Mouse (Mus musculus): ENCODE measurements around the gene Nemp1. TPM values are rescaled to one million over a fixed set of nuclear protein-coding genes. Genes with fewer than 3 reads are reported as not detected.

Gene Nemp1
- 1 to 10 TPM; 7.2 to 9.8 TPM for polyA plus RNA-seq (2017; shearing (Covaris generic))

DNA sequence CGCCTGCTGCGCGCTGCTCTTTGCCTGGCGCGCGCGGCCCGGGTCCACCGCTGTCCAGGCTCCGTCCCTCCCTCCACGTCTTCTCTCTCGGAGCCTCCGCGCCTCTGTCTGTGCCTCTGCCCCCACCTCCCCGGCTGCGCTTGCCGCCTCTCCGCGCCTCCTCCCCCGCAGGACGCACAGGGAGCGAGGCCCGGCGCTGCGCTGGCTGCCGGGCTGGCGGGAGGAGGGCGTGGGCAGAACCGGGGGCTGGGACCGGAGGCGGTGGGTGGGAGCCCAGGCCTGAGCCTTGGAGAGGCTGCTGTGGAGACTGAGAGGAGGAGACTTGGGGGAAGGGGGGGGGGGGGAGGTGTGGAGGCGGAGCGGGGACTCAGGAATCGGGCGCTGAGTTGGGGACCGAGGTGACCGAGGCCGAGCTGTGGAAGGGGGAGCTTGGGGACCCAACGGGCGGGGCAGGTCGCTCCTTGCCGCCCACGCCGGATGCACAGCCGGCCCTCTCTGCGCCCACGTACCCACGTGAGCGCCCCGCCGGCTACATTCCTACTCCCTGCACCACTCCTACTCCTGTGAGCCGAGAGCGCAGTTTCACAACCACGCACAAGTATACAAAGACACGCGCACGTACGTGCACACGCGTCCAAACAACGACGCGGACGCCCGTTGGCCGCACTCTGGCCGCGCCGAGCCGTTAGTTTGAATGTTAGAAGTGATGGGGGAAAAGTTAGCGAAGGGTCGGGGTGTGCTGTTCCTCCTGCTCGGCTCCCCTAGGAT, at the start of gene Nemp1:
Nemp1 (plus strand) TSS at position 401 of the 768 bp plus-strand sequence.

DNA sequence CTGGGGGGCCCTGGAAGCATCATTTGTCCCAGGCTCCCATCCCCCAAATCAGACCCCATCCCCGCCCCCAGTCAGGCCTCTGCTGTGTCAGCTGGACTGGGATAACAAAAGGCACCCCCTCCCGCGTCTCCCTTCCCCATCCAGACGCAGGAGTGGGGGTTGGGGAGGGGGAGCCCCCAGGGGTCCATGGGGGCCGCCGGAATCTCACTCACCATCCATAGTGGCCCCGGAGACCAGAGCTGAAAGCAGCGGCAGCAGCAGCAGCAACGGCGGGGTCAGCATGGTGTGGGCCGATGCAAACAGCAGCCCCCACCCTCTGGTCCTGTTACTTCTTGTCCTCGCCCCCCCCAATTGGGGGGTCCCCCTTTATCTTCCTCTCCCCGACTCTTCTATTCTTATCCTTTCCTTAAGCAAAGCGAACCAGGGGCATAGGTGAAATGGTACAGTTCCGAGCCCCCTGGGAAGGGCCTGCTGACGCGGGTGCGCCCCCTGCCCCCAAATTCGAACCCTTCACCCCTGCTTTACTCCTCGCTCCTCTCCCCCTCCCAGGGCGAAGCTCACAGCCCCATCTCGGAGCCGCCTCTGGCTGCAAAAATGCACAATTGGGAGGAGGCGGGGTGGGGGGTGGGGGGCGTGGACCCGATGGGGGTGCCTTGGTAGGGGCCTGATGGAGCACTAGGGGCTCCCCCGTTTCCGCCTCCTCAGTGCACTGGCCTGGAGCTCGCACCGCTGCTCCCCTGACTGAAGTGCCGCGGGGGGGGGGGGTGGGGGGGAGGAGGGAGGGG, 46.1 kb upstream of the Nemp1 start, which contains the start of gene Lrp1:
Lrp1 (minus strand) TSS at position 743 of the 785 bp plus-strand sequence.

DNA sequence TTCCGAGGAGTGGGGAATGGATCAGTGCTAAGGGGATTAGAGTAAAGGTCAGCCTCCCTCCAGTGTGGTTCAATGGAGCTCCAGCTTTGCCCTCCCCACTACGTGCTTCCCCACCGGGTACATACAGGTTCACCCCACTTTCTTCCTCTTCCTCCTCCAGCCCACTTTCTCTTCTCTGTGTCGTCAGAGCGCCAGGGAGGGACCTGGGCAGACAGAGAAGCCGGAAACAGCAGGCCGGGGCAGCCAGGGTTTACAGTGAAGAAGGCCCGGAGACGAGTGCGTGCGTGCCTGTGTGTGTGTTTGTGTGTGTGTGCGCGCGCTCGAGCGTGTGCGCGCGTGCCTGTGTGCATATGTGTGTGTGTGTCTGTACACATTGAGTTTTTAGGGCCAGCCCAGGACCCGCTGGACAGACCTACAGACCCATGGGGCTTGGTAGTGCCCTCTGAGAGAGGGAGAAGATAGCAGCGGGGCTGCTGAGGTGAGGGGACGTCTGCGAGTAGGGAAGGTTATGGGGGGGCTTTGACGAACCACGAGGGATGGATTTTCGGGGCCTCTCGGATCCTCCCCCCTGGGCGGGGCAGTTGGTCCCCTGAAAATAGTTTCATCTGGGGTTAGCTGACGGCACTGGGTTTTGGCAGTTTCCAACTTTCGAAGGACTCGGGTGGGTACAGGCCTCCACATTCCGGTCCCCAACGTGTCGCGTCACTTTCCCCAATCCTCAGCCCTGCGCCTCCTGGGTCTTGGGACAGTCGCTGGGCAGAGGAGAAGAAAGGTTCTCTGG, 23.7 kb upstream of the Nemp1 start, which contains the start of gene Stat6:
Stat6 (plus strand) TSS at position 215 of the 781 bp plus-strand sequence.

DNA sequence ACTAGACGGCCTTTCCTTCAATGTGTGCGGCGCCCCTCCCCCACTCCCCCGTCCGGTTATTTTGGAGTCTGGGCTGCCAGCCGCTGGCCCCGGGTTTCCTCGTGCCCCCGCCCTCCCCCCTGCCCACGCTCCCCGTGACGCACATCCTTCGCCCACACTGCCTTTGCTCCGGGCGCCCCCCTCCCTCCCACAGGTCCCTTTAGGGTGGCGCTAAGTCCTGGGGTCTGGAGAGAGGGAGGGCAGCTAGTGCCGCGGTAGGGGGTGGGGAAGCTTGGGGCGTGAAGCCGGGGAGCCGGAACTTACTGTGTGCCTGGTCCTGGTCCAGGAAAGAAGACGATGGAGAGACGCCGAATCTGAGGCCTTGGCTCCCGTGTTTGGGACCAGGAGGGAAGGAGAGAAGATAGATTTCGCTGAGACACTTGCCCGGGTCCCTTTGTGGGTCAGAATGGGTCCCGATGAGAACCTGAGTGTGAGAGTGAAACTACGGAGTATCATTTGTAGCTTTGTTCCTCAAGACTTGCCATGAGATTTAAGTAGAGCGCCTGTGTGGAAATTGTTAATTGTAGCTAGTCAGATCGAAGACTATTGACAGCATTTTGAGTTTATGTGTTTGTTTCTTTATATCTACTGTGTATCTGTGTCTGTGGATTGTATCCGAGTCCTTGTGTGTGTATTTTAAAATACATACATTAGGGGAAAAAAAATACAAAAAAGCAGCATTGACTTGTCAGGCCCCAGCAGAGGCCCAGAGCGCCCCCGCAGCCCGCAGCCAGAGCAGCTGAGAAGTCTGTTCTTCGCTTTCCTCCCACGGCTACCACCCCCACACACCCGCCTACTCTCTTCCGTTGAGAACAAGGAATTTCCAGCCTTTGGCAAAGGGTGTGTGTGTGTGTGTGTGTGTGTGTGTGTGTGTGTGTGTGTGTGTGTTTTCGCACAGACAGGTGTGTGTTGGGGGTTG, 1.7 kb downstream of the Nemp1 start, which contains the start of gene Nab2:
Nab2 (minus strand) TSS at position 476 of the 958 bp plus-strand sequence.

DNA sequence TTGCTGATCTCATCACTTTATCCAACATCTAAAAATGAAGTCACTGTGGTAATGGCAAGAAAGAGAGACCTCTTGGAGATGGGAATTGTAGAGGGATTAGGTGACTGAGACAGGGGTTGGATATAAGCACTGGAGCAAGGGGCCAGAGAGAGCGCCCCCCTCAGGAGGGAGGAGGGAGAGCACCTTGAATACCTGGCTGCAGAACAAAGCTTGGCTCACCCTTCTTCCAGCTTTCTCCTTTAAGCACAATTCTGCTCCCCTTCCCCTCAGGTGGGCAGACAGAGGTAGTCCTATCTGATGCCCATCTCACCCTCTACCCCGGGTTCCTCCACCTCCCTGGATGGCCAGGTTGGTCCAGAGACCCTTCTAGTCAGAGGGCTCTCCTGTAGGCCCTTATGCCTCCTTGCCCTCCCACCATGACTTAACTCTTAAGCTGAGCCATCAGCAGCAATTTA, 38.1 kb downstream of the Nemp1 start, which contains the start of gene Myo1a:
Myo1a (plus strand) TSS at position 405 of the 455 bp plus-strand sequence.

DNA sequence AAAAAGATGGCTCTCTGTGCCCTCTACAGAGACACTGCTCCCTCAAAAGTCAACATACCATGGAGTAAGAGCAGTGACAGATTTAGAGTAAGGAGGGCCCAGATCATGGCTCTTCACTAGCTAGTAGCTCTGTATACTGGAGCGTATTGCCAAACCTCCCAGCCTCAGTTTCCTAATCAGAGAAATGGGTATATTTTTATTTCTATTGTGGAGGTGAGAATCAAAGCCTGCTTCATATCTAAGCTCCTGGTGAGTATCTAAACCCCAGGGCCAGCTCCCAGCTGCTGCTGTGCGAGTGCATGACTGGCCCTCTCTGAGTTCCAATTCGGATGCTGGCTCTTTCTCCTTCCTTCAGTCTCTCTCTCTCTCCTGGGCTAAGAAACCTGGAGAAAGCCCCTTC, 57.5 kb downstream of the Nemp1 start, which contains the start of gene Tac2:
Tac2 (plus strand) TSS at position 301 of the 400 bp plus-strand sequence.

DNA sequence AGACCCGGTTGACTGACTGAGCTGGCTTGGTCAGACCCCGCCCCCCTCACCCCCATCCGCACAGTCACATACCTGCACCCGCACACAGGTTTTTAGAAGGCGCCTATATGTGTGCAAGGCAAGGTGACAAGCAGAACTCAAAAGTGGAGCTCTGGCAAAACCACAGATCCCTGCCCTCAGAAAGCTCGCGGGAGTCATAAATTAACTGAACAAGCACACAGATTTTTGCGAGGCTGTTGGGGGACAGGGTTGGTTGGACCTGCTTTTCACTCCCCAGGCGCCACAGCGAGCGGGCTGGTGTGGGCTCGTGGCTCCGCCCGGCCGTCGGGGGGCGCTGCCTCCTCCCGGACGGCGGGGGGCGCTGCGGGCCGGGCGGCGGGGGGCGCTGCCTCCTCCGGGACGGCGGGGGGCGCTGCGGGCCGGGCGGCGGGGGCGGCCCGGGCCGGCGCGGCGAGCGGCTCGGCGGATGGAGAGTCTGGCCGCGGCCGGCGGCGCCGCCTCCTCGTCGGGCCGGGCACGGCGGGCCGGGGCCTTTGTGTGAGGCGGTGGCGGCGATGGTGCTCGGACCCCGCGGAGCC, 72.5 kb downstream of the Nemp1 start, which contains the start of gene Zbtb39:
Zbtb39 (plus strand) TSS at position 456 of the 578 bp plus-strand sequence.

Other genes starting within 250 kb of the Nemp1 start
- under 1 TPM in 1 of 2 experiments, not detected in 1; 0.58 TPM for gene Stac3, start 165.2 kb upstream of the Nemp1 start, polyA plus RNA-seq (2017; shearing (Covaris generic))
- not detected for gene Ndufa4l2, start 151.9 kb upstream of the Nemp1 start, polyA plus RNA-seq (2017; shearing (Covaris generic))
- 10 to 100 TPM; 78.5 to 85.9 TPM for gene Shmt2, start 144.5 kb upstream of the Nemp1 start, polyA plus RNA-seq (2017; shearing (Covaris generic))
- under 1 TPM in 1 of 2 experiments, not detected in 1; 0.17 TPM for gene Nxph4, start 132.3 kb upstream of the Nemp1 start, polyA plus RNA-seq (2017; shearing (Covaris generic))
- 1 to 10 TPM in 1 of 2 experiments, under 1 TPM in 1; 0.36 to 2.3 TPM for gene Lrp1, start 45.8 kb upstream of the Nemp1 start, polyA plus RNA-seq (2017; shearing (Covaris generic))
- 100 to 1,000 TPM; 207 to 235 TPM for gene Stat6, start 23.9 kb upstream of the Nemp1 start, polyA plus RNA-seq (2017; shearing (Covaris generic))
- gene Nab2, start 1.7 kb downstream of the Nemp1 start, polyA plus RNA-seq (2017; shearing (Covaris generic)) = 10 to 100 TPM; 64.6 to 67.1 TPM
- gene Myo1a, start 38.3 kb downstream of the Nemp1 start, polyA plus RNA-seq (2017; shearing (Covaris generic)) = under 1 TPM; 0.23 to 0.54 TPM
- gene Tac2, start 57.6 kb downstream of the Nemp1 start, polyA plus RNA-seq (2017; shearing (Covaris generic)) = 1 to 10 TPM in 1 of 2 experiments, under 1 TPM in 1; 0.48 to 2.2 TPM
- under 1 TPM; 0.64 to 0.82 TPM for gene Zbtb39, start 72.6 kb downstream of the Nemp1 start, polyA plus RNA-seq (2017; shearing (Covaris generic))
- gene Gpr182, start 84.8 kb downstream of the Nemp1 start, polyA plus RNA-seq (2017; shearing (Covaris generic)) = under 1 TPM in 1 of 2 experiments, not detected in 1; 0.11 TPM
- gene Rdh1, start 92.8 kb downstream of the Nemp1 start, polyA plus RNA-seq (2017; shearing (Covaris generic)) = under 1 TPM; 0.18 to 0.34 TPM
- 1 to 10 TPM in 1 of 2 experiments, not detected in 1; 1.1 TPM for gene Rdh16f1, start 92.9 kb downstream of the Nemp1 start, polyA plus RNA-seq (2017; shearing (Covaris generic))
- 1 to 10 TPM in 1 of 2 experiments, under 1 TPM in 1; 0.13 to 2.6 TPM for gene Rdh9, start 109.5 kb downstream of the Nemp1 start, polyA plus RNA-seq (2017; shearing (Covaris generic))
- gene Rdh16, start 134.3 kb downstream of the Nemp1 start, polyA plus RNA-seq (2017; shearing (Covaris generic)) = under 1 TPM; 0.23 to 0.53 TPM
- under 1 TPM in 1 of 2 experiments, not detected in 1; 0.22 TPM for gene Rdh19, start 183.0 kb downstream of the Nemp1 start, polyA plus RNA-seq (2017; shearing (Covaris generic))
- not detected for gene Rdh16f2, start 199.6 kb downstream of the Nemp1 start, polyA plus RNA-seq (2017; shearing (Covaris generic))
- 1 to 10 TPM in 1 of 2 experiments, not detected in 1; 1.1 TPM for gene Rdh7, start 221.9 kb downstream of the Nemp1 start, polyA plus RNA-seq (2017; shearing (Covaris generic))
- under 1 TPM in 1 of 2 experiments, not detected in 1; 0.59 TPM for gene Sdr9c7, start 231.6 kb downstream of the Nemp1 start, polyA plus RNA-seq (2017; shearing (Covaris generic))

All from inflammation-experienced regulatory T-cells (primary cell).